Mouse (Mus musculus): Measurements from ENCODE around the gene Slc26a3. TPM values are rescaled to one million over a fixed set of nuclear protein-coding genes. Genes with fewer than 3 reads are reported as not detected.

Gene Slc26a3
- polyA plus RNA-seq, 2 experiments, result 0.02 to 0.18 TPM

GRCm38 (mm10) chr12:31521371-31521770, 130.7 kb downstream of the Slc26a3 start:
- DNase-seq (ENCODE audit: low read depth in 3 of 3, low spot score in 3 of 3) (no peak), ATAC-seq (ENCODE audit: insufficient read depth) (no peak)
- Histone ChIP-seq H3K4me3 (ENCODE audit: insufficient read depth in 1 of 2, low read depth in 2 of 2, low read length in 2 of 2) (no peak overlapping the region), H3K36me3 (replicated peaks; ENCODE audit: control insufficient read depth, insufficient read depth, low read depth) (no peaks in the 10 kb centered on the region), H3K27me3 (ENCODE audit: control insufficient read depth, insufficient read depth, low read length) (no peaks in the 10 kb centered on the region), H3K9ac (replicated peaks) (no peak overlapping the region), H3K27ac (no peak overlapping the region), H3K4me1 (replicated peaks; ENCODE audit: control insufficient read depth in 2 of 2, insufficient read depth in 2 of 2, low read length in 1 of 2) (no peaks in the 10 kb centered on the region), H3K4me2 (ENCODE audit: low read depth) (no peak overlapping the region), H3K9me3 (ENCODE audit: control insufficient read depth, low read length) (no peaks in the 10 kb centered on the region)
- WGBS (ENCODE audit: insufficient replicate concordance), result 64% methylated on average over 3 of the region's 3 CpGs
- no peak for TF ChIP-seq CTCF (IDR thresholded peaks at IDR 0.05; ENCODE audit: low read depth)
- TF ChIP-seq EP300 (IDR thresholded peaks at IDR 0.05; ENCODE audit: low read depth), result no peak

Other genes starting within 250 kb of the Slc26a3 start
- gene Gm6993, start 150.1 kb upstream of the Slc26a3 start, polyA plus RNA-seq (2012; rRNA removed), result not detected in 2 replicates
- not detected in 2 replicates for gene Gm6993, start 150.1 kb upstream of the Slc26a3 start, polyA plus RNA-seq (2014; fragmentation: Nextera tagmentation; extraction: Ambion mirVana)
- gene Lamb1, start 125.6 kb upstream of the Slc26a3 start, polyA plus RNA-seq (2012; rRNA removed), result 1.7 and 2.6 TPM in 2 replicates
- gene Lamb1, start 125.6 kb upstream of the Slc26a3 start, polyA plus RNA-seq (2014; fragmentation: Nextera tagmentation; extraction: Ambion mirVana), result 1.9 and 2.3 TPM in 2 replicates
- 19.0 and 37.8 TPM in 2 replicates for gene Dld, start 39.4 kb upstream of the Slc26a3 start, polyA plus RNA-seq (2012; rRNA removed)
- 81.9 and 83.4 TPM in 2 replicates for gene Dld, start 39.4 kb upstream of the Slc26a3 start, polyA plus RNA-seq (2014; fragmentation: Nextera tagmentation; extraction: Ambion mirVana)
- 2.2 and 2.7 TPM in 2 replicates for gene Cbll1, start 108.7 kb downstream of the Slc26a3 start, polyA plus RNA-seq (2012; rRNA removed)
- 6.7 and 7.0 TPM in 2 replicates for gene Cbll1, start 108.7 kb downstream of the Slc26a3 start, polyA plus RNA-seq (2014; fragmentation: Nextera tagmentation; extraction: Ambion mirVana)
- not detected in 2 replicates for gene Slc26a4, start 169.1 kb downstream of the Slc26a3 start, polyA plus RNA-seq (2012; rRNA removed)
- gene Slc26a4, start 169.1 kb downstream of the Slc26a3 start, polyA plus RNA-seq (2014; fragmentation: Nextera tagmentation; extraction: Ambion mirVana), result not detected in 2 replicates
- 4.8 and 8.5 TPM in 2 replicates for gene Bcap29, start 243.8 kb downstream of the Slc26a3 start, polyA plus RNA-seq (2012; rRNA removed)
- 29.7 and 32.8 TPM in 2 replicates for gene Bcap29, start 243.8 kb downstream of the Slc26a3 start, polyA plus RNA-seq (2014; fragmentation: Nextera tagmentation; extraction: Ambion mirVana)